Mouse (Mus musculus): ENCODE measurements around the gene Nap1l1. TPM values are rescaled to one million over a fixed set of nuclear protein-coding genes. Genes with fewer than 3 reads are reported as not detected.

The Nap1l1 gene
- polyA plus RNA-seq, 1 experiment from 2014 or later = 248 TPM

DNA sequence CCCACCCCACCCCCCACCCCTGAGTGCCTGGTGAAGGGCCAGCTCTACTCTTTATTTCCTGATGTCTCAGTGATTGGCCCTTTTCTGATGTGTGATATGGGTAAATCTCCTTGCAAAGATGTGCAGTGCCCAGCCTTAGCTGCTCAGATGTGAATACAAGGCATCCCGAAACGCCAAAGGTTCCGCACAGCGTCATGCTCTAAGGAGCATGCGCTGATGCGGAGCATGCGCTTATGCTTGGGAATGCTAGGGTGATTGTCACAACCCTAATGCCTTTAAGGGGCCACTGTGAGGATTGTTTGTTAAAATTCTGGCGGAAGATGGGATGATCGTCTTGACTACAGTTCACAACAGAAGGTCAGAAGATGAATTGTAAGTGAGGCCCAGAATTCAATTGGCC, 67.7 kb downstream of the Nap1l1 start:
- H3K4me2 ChIP-seq (ENCODE audit: low read length) = no peak overlapping the region

GRCm38 (mm10) chr10:111543106-111543505, 70.1 kb downstream of the Nap1l1 start:
- peak overlapping the region; percentile 35; the same call in 1 of the 2 replicates for H3K27ac ChIP-seq (ENCODE audit: low read depth)
- peaks cover 27% of the 10 kb centered on the region for H3K4me1 ChIP-seq (replicated peaks; ENCODE audit: control insufficient read depth, insufficient read depth, low read length)
- no peaks in the 10 kb centered on the region for H3K36me3 ChIP-seq (ENCODE audit: control insufficient read depth, insufficient read depth, low read length)
- WGBS = 84% methylated on average over 7 of the region's 7 CpGs
- no peak overlapping the region for H3K4me2 ChIP-seq (ENCODE audit: low read length)
- no peaks in the 10 kb centered on the region for H3K9me3 ChIP-seq (ENCODE audit: control insufficient read depth, low read length)
- DNase-seq (ENCODE audit: low spot score) (no peak), ATAC-seq (replicated peaks; ENCODE audit: low FRiP score, low TSS enrichment, low read depth) (no peak)
- no peaks in the 10 kb centered on the region for H3K27me3 ChIP-seq (replicated peaks; ENCODE audit: control insufficient read depth, insufficient read depth, low read length)
- no peak overlapping the region for H3K9ac ChIP-seq (ENCODE audit: low read length)
- no peak overlapping the region for H3K4me3 ChIP-seq (ENCODE audit: low read depth, low read length)

More for the DNA sequence above, 67.7 kb downstream of the Nap1l1 start:
- Histone ChIP-seq H3K36me3 (ENCODE audit: control insufficient read depth, insufficient read depth, low read length) (no peaks in the 10 kb centered on the region), H3K27me3 (replicated peaks; ENCODE audit: control insufficient read depth, insufficient read depth, low read length) (no peaks in the 10 kb centered on the region), H3K4me1 (replicated peaks; ENCODE audit: control insufficient read depth, insufficient read depth, low read length) (peaks cover 34% of the 10 kb centered on the region), H3K9me3 (ENCODE audit: control insufficient read depth, low read length) (no peaks in the 10 kb centered on the region), H3K27ac (ENCODE audit: low read depth) (no peak overlapping the region), H3K9ac (ENCODE audit: low read length) (no peak overlapping the region), H3K4me3 (ENCODE audit: low read depth, low read length) (no peak overlapping the region)
- ATAC-seq (replicated peaks; ENCODE audit: low FRiP score, low TSS enrichment, low read depth) = no peak
- DNase-seq (ENCODE audit: low spot score) = no peak
- 93% methylated on average over 9 of the region's 9 CpGs for WGBS

DNA sequence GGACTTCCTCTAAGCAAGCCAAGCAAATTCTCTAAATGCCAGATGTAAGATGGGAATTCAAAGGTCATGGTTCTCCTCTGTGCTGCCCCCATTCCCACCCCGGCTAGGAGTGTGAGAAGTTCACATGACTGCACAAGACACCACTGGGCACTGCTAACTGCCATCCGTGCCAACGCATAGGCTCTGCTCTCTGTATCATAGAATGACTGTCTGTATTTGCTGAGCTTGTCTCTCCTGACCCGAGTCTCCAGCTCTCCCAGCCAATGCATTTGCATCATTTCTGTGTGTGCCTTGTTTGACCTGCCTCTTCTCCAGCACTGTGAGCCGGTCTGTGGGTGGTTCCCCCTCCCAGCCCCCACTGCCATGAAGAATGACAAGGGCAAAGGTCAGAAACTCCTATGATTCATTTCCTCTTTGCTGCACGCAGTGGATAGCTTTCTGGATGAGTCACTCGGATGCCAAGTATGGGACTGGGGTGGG, 70.8 kb downstream of the Nap1l1 start:
- WGBS = 16% methylated on average over 7 of the region's 7 CpGs
- Histone ChIP-seq H3K27ac (ENCODE audit: low read depth) (peak overlapping the region; percentile 35; the same call in 1 of the 2 replicates), H3K9ac (ENCODE audit: low read length) (no peak overlapping the region)

GRCm38 (mm10) chr10:111544311-111544710, 71.3 kb downstream of the Nap1l1 start:
- H3K36me3 ChIP-seq (ENCODE audit: control insufficient read depth, insufficient read depth, low read length) = no peaks in the 10 kb centered on the region
- ATAC-seq (replicated peaks; ENCODE audit: low FRiP score, low TSS enrichment, low read depth) = no peak
- no peak overlapping the region for H3K4me3 ChIP-seq (ENCODE audit: low read depth, low read length)
- H3K9ac ChIP-seq (ENCODE audit: low read length) = no peak overlapping the region
- H3K4me2 ChIP-seq (ENCODE audit: low read length) = no peak overlapping the region
- no peak for DNase-seq (ENCODE audit: low spot score)
- H3K27ac ChIP-seq (ENCODE audit: low read depth) = no peak overlapping the region
- 85% methylated on average over 4 of the region's 4 CpGs for WGBS
- no peaks in the 10 kb centered on the region for H3K9me3 ChIP-seq (ENCODE audit: control insufficient read depth, low read length)
- H3K4me1 ChIP-seq (replicated peaks; ENCODE audit: control insufficient read depth, insufficient read depth, low read length) = peaks cover 23% of the 10 kb centered on the region
- H3K27me3 ChIP-seq (replicated peaks; ENCODE audit: control insufficient read depth, insufficient read depth, low read length) = no peaks in the 10 kb centered on the region

More for the DNA sequence above, 70.8 kb downstream of the Nap1l1 start:
- peak; percentile 71 for ATAC-seq (replicated peaks; ENCODE audit: low FRiP score, low TSS enrichment, low read depth)
- Histone ChIP-seq H3K9me3 (ENCODE audit: control insufficient read depth, low read length) (no peaks in the 10 kb centered on the region), H3K4me1 (replicated peaks; ENCODE audit: control insufficient read depth, insufficient read depth, low read length) (peaks cover 27% of the 10 kb centered on the region), H3K36me3 (ENCODE audit: control insufficient read depth, insufficient read depth, low read length) (no peaks in the 10 kb centered on the region), H3K4me3 (ENCODE audit: low read depth, low read length) (no peak overlapping the region), H3K4me2 (ENCODE audit: low read length) (no peak overlapping the region), H3K27me3 (replicated peaks; ENCODE audit: control insufficient read depth, insufficient read depth, low read length) (no peaks in the 10 kb centered on the region)
- no peak for DNase-seq (ENCODE audit: low spot score)

DNA sequence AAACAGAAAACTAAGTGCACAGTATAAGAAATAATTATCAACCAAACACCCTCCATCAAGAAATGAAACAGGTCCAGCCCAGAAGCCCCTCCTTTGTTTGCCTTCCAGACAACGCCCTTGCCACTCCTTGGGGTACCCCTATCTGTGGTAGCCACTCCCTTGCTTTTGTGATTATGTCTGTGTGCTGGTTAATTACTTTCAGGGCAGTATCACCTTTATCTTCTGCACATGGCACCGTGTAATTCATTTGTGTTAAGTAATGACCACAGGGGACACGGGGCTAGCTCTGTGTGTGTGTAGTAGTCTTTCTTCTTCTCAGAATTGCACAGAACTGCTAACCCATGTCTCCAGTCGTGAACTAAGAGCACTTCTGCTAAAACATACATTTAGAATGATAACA, 72.6 kb downstream of the Nap1l1 start:
- H3K27ac ChIP-seq (ENCODE audit: low read depth) = no peak overlapping the region
- H3K9me3 ChIP-seq (ENCODE audit: control insufficient read depth, low read length) = no peaks in the 10 kb centered on the region
- peak; percentile 28; the same call in 1 of the 2 replicates for ATAC-seq (replicated peaks; ENCODE audit: low FRiP score, low TSS enrichment, low read depth)
- 67% methylated on average over 4 of the region's 4 CpGs for WGBS
- H3K4me3 ChIP-seq (ENCODE audit: low read depth, low read length) = no peak overlapping the region
- no peak overlapping the region for H3K9ac ChIP-seq (ENCODE audit: low read length)
- no peak for DNase-seq (ENCODE audit: low spot score)
- H3K4me2 ChIP-seq (ENCODE audit: low read length) = no peak overlapping the region
- H3K27me3 ChIP-seq (replicated peaks; ENCODE audit: control insufficient read depth, insufficient read depth, low read length) = no peaks in the 10 kb centered on the region
- no peaks in the 10 kb centered on the region for H3K36me3 ChIP-seq (ENCODE audit: control insufficient read depth, insufficient read depth, low read length)
- peaks cover 20% of the 10 kb centered on the region for H3K4me1 ChIP-seq (replicated peaks; ENCODE audit: control insufficient read depth, insufficient read depth, low read length)

Other genes starting within 250 kb of the Nap1l1 start
- 4.6 and 6.2 TPM in 2 replicates for gene Bbs10, start 174.5 kb upstream of the Nap1l1 start, polyA plus RNA-seq (2014; fragmentation: Nextera tagmentation; extraction: Ambion mirVana)
- 42.4 and 46.0 TPM in 2 replicates for gene Phlda1, start 33.1 kb downstream of the Nap1l1 start, polyA plus RNA-seq (2014; fragmentation: Nextera tagmentation; extraction: Ambion mirVana)

Data from intestine, embryonic 14.5 days (tissue).